Mouse (Mus musculus): ENCODE measurements around the gene Oaz3. TPM values are rescaled to one million over a fixed set of nuclear protein-coding genes. Genes with fewer than 3 reads are reported as not detected.

The Oaz3 gene
- 0.38 and 0.42 TPM in 2 replicates for polyA plus RNA-seq (2015; fragmentation: Nextera tagmentation; extraction: Ambion mirVana)

DNA sequence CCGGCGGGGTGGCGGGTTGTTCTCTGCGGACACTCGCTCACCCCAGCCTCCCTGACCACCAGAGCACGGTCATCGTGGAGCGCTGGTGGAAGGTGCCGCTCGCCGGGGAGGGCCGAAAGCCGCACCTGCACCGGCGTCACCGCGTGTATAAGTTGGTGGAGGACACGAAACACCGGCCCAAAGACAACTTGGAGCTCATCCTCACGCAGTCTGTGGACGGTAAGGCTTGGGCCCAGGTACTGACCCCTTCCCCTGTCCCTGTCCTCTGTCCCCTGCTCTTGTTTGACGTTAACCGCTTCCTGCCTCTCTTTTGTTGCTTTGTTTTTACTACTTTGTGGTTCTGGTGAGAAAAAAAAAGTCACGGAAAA, at the start of gene Oaz3:
Gene Oaz3 (minus strand): TSS at position 319 of the 368 bp plus-strand sequence.
- peak within 1 kb of the TSS; percentile 80 for H3K4me2 ChIP-seq
- no peaks in the 10 kb centered on the region for H3K9me3 ChIP-seq
- peak within 1 kb of the TSS; percentile 57; the same call in 1 of the 2 replicates for H3K27ac ChIP-seq
- peaks cover 38% of the 10 kb centered on the region for H3K36me3 ChIP-seq
- peaks cover 6% of the 10 kb centered on the region; the same call in 1 of the 2 replicates for H3K27me3 ChIP-seq
- 0 out of 2 replicates have a peak, but pooled peaks have one; percentile 31 for ATAC-seq (ENCODE audit: insufficient number of reproducible peaks, low FRiP score, low TSS enrichment, low read depth)
- peak within 1 kb of the TSS; percentile 96 for H3K4me3 ChIP-seq
- H3K9ac ChIP-seq, result peak within 1 kb of the TSS; percentile 91
- H3K4me1 ChIP-seq, result peaks cover 12% of the 10 kb centered on the region
- WGBS, result under 1% methylated on average over 24 of the region's 24 CpGs

DNA sequence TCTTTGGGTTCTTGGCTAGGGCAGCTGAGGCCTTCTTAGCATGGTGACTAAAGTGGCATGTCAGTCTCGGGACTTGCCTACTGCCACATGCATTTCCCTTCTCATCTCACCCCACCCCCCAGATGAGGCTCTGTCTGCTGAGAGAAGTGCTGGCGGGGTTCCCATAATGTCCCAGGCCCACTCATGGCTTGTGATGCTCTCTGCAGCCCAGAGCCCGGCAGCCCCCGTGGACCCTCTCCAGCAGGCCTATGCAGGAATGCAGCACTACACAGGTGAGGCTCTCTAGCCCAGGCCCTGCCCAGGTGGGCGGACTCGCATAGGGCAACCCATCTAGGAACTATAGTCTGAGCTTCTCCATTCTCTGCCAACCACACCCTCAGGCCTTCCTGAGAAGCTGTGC, 43.9 kb upstream of the Oaz3 start:
- H3K4me2 ChIP-seq, result no peak overlapping the region
- no peak for ATAC-seq (ENCODE audit: insufficient number of reproducible peaks, low FRiP score, low TSS enrichment, low read depth)
- H3K27ac ChIP-seq, result no peak overlapping the region
- H3K9ac ChIP-seq, result no peak overlapping the region
- H3K4me1 ChIP-seq, result 0 out of 2 replicates have a peak, but pooled peaks cover 10% of the 10 kb centered on the region
- H3K27me3 ChIP-seq, result 0 out of 2 replicates have a peak, but pooled peaks cover under 1% of the 10 kb centered on the region
- WGBS, result 70% methylated on average over 6 of the region's 6 CpGs
- H3K4me3 ChIP-seq, result no peak overlapping the region
- 0 out of 2 replicates have a peak, but pooled peaks cover 7% of the 10 kb centered on the region for H3K36me3 ChIP-seq
- no peaks in the 10 kb centered on the region for H3K9me3 ChIP-seq

DNA sequence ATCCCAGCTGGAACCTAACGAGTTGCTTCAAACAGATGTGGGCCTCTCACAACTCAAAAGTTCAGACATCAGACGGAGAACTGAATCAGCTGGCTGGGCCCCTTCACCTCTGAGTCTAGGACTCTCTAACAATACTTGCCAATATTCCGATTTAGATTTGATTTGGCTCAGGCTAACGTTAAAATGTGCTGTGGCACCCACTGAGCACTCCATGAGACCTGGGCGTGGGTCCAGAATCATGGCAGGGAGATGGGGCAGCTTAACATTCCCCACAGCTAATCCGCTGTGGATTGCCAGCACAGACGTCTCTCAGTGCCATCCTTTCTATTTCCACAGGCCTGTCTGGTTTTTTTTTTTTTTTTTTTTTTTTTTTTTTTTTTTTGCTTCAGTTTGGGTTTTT, 42.2 kb upstream of the Oaz3 start:
- Histone ChIP-seq H3K9ac (no peak overlapping the region), H3K4me1 (0 out of 2 replicates have a peak, but pooled peaks cover 10% of the 10 kb centered on the region), H3K36me3 (0 out of 2 replicates have a peak, but pooled peaks cover 3% of the 10 kb centered on the region), H3K4me3 (no peak overlapping the region), H3K27ac (no peak overlapping the region), H3K9me3 (no peaks in the 10 kb centered on the region), H3K27me3 (peaks cover 13% of the 10 kb centered on the region), H3K4me2 (no peak overlapping the region)
- WGBS, result 48% methylated on average over 7 of the region's 7 CpGs
- no peak for ATAC-seq (ENCODE audit: insufficient number of reproducible peaks, low FRiP score, low TSS enrichment, low read depth)

DNA sequence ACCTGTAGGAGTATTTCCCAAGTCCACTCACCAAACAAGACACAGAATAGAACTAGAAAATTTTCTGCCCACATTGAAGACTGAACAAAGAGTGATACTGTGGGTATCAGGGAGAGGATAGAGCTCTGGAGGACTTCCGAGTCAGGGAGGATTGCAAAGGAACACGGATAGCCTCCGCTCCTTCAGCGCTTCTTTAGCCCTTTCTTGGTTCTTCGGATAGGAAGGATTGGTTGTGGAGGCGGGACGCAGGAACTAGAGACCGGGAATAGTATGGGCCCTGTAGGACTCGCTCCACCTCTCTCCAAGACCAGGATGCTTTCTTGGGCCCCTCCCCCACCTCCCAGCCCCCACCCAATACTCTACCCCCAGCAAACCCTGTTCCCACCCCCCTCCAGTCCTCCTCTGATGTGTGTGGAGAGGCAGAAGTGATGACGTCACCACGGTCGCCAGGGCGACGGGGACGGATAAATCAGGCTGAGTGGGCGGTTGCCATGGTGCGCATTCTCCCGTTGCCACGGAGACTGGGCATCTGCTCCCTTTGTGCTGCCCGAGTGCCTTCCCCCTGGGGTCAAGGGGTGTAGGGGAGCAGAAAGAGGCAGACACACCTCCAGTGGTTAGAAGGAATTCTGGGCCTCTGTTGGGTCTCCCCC, 40.2 kb upstream of the Oaz3 start:
- Histone ChIP-seq H3K9me3 (no peaks in the 10 kb centered on the region), H3K4me1 (0 out of 2 replicates have a peak, but pooled peaks cover 12% of the 10 kb centered on the region), H3K27ac (no peak overlapping the region), H3K4me3 (no peak overlapping the region), H3K36me3 (no peaks in the 10 kb centered on the region), H3K9ac (no peak overlapping the region), H3K4me2 (no peak overlapping the region), H3K27me3 (peaks cover 33% of the 10 kb centered on the region)
- no peak for ATAC-seq (ENCODE audit: insufficient number of reproducible peaks, low FRiP score, low TSS enrichment, low read depth)
- 21% methylated on average over 20 of the region's 20 CpGs for WGBS

DNA sequence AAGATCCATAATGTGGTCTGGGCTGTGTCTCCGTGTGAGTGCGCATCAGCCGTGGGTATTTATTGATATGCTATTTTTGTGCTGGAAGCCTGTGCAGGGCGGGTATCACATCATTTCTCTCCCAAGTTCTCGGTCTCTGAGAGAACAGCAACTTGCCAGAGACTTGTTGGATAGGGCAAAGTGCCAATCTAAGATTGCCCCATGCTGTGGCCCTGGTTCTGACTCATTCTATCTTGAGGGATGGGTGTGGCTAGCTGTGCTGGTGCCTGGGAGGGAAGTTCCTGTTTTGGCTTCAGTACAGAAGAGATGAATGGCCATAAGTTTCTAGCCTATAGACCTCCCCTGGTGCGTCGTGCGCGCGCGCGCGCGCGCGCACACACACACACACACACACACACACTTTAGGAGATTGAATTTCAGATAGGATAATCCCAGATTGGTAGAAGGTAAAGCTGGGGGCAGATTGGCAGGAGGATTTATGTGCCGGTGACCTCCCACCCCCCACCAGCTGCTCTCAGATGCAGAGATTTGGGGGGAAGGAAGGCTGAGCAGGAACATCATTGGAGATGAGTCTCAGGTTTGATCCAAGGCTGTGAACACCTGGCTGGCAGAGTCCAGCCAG, 39.2 kb upstream of the Oaz3 start:
- H3K27ac ChIP-seq, result no peak overlapping the region
- H3K4me1 ChIP-seq, result 0 out of 2 replicates have a peak, but pooled peaks cover 12% of the 10 kb centered on the region
- no peaks in the 10 kb centered on the region for H3K36me3 ChIP-seq
- no peak overlapping the region for H3K9ac ChIP-seq
- 79% methylated on average over 17 of the region's 17 CpGs for WGBS
- no peaks in the 10 kb centered on the region for H3K9me3 ChIP-seq
- no peak for ATAC-seq (ENCODE audit: insufficient number of reproducible peaks, low FRiP score, low TSS enrichment, low read depth)
- no peak overlapping the region for H3K4me3 ChIP-seq
- H3K4me2 ChIP-seq, result no peak overlapping the region
- peaks cover 39% of the 10 kb centered on the region for H3K27me3 ChIP-seq

DNA sequence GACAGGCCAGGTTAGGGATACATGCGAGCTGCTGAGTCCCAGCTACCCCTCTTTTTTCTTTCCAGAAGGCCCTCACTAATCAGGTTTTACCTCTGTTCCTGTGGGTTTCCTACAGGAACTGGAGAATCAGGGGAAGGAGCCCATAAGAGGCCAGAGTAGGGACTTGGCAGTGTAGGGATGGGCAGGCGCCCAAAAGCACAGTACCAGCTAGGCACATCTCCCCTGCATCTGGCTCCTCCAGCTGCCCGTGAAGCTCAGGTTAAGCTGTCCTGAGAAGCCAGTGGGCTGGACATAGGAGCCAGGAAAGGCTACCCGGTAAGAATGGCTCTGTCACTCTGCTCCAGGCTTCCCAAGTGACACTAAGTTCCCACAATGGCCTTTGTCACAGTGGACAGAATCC, 37.7 kb upstream of the Oaz3 start:
- H3K9ac ChIP-seq, result no peak overlapping the region
- WGBS, result 70% methylated on average over 4 of the region's 4 CpGs
- no peak overlapping the region for H3K27ac ChIP-seq

DNA sequence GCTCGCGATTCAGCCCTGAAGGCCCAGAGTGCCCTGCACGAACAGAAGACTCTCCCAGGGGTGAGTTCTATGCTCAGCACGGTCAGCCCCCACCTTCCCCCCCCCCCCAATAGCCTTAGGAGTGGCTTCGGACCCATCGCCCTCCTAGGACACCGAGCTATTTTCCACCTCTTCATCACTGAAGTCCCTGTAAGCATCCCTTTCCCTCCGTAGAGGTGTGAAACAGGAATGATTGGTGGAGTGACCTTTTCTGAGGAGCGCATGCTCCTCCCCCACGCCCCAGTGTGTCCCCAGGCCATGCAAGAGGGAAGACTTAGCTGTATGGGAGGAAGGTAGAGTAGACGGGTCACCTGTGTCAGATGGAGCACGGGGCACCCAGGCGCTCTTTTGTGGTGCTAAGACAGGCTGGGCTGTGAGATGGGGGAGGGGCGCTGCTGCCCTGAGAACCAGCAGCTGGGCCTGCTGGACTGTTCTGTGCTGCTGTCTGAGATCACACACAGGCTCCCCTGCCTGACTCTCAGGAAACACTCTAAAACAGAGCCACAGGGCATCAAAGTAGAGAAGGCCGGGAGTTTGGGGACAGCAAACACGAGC, 36.7 kb upstream of the Oaz3 start, which contains the start of gene Riiad1:
Gene Riiad1 (minus strand): TSS at position 51 of the 594 bp plus-strand sequence.
- H3K4me2 ChIP-seq, result no peak within 1 kb of the TSS
- no peak for ATAC-seq (ENCODE audit: insufficient number of reproducible peaks, low FRiP score, low TSS enrichment, low read depth)
- H3K4me1 ChIP-seq, result 0 out of 2 replicates have a peak, but pooled peaks cover 3% of the 10 kb centered on the region
- no peaks in the 10 kb centered on the region for H3K36me3 ChIP-seq
- H3K27me3 ChIP-seq, result peaks cover 39% of the 10 kb centered on the region
- H3K27ac ChIP-seq, result no peak within 1 kb of the TSS
- H3K4me3 ChIP-seq, result no peak within 1 kb of the TSS
- H3K9ac ChIP-seq, result no peak within 1 kb of the TSS
- 11% methylated on average over 16 of the region's 16 CpGs for WGBS
- H3K9me3 ChIP-seq, result no peaks in the 10 kb centered on the region

More for the DNA sequence above, 37.7 kb upstream of the Oaz3 start:
- no peaks in the 10 kb centered on the region for H3K36me3 ChIP-seq
- H3K4me2 ChIP-seq, result no peak overlapping the region
- H3K9me3 ChIP-seq, result no peaks in the 10 kb centered on the region
- peaks cover 39% of the 10 kb centered on the region for H3K27me3 ChIP-seq
- H3K4me3 ChIP-seq, result no peak overlapping the region
- no peak for ATAC-seq (ENCODE audit: insufficient number of reproducible peaks, low FRiP score, low TSS enrichment, low read depth)
- 0 out of 2 replicates have a peak, but pooled peaks cover 9% of the 10 kb centered on the region for H3K4me1 ChIP-seq

DNA sequence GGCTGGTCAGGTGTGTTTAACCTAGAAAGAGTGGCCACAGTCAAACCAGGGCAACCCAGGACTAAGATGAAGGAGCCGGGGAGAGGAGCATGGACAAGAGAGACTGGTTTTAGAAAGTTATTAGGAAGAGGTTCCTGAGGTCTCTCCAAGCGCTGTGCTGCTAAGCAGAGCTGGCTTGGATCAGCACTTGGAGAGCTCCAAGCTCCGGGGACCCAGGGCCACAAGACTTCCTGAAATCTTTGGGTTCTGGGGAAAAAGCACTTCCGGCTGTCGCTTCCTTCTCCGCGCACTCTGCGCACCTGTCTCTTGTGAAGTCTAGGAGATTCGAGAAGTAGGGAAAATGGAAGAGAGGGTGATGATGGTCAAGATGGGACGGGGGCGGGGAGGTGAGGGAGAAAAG, 35.8 kb upstream of the Oaz3 start:
- Histone ChIP-seq H3K36me3 (no peaks in the 10 kb centered on the region), H3K27ac (no peak overlapping the region), H3K9me3 (no peaks in the 10 kb centered on the region), H3K27me3 (peaks cover 39% of the 10 kb centered on the region), H3K4me2 (no peak overlapping the region), H3K9ac (no peak overlapping the region), H3K4me3 (no peak overlapping the region), H3K4me1 (0 out of 2 replicates have a peak, but pooled peaks cover 2% of the 10 kb centered on the region)
- 7% methylated on average over 11 of the region's 11 CpGs for WGBS
- no peak for ATAC-seq (ENCODE audit: insufficient number of reproducible peaks, low FRiP score, low TSS enrichment, low read depth)

DNA sequence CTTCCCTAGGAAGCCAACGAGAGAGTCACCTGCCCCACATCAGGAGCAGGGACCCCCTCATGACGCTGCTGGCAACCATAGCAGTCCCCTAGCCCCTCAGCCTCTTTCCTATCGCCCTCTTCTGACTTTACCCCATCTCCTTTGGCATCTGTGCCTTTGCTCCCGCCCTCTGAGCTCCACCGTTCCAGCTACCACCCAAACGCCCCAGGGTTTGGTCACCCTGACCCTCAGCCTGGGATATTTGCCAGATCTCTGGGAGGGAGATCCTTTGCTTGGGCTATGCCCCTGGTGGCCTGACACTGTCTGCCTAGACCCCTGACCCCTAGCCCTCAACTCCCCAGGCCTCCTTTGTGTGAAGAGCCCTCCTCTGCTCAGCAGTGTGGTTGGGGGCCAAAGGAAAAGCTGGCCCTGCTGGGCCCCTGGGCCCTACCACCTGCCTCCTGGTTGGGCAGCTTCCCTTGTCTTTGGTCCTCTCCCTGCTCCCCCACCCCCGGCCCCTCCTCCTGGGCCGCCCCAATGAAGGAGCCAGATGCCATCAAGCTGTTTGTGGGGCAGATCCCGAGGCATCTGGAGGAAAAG, 35.0 kb upstream of the Oaz3 start:
- WGBS, result 6% methylated on average over 9 of the region's 9 CpGs
- H3K36me3 ChIP-seq, result no peaks in the 10 kb centered on the region
- H3K9ac ChIP-seq, result no peak overlapping the region
- H3K4me2 ChIP-seq, result no peak overlapping the region
- H3K4me3 ChIP-seq, result no peak overlapping the region
- peaks cover 39% of the 10 kb centered on the region for H3K27me3 ChIP-seq
- 0 out of 2 replicates have a peak, but pooled peaks cover 2% of the 10 kb centered on the region for H3K4me1 ChIP-seq
- no peak overlapping the region for H3K27ac ChIP-seq
- H3K9me3 ChIP-seq, result no peaks in the 10 kb centered on the region
- no peak for ATAC-seq (ENCODE audit: insufficient number of reproducible peaks, low FRiP score, low TSS enrichment, low read depth)

DNA sequence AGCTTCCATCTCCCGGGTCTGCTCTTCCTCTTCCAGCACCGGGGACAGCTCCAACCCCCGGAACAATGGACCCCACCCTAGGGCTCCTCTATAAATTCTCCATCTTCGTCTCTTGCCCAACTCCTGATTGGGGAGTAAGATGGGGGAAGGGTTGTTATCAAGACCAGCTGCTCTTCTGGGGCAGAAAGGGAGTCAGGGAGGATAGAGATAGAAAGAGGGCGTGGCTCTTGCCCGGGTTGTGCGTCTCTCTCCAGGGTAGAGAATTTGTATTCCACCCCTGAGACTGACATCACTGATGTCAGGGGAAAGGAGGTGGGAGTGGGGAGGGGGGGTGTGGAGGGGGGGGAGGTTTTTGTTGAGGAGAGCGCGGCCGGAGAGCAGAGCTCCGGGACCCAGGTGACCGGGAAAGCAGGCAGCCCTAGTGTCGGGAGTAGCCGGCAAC, 34.3 kb upstream of the Oaz3 start, which contains the start of gene Celf3:
Gene Celf3 (plus strand): TSS at position 315 of the 442 bp plus-strand sequence.
- 2% methylated on average over 13 of the region's 14 CpGs for WGBS
- H3K27ac ChIP-seq, result no peak within 1 kb of the TSS
- no peaks in the 10 kb centered on the region for H3K9me3 ChIP-seq
- ATAC-seq (ENCODE audit: insufficient number of reproducible peaks, low FRiP score, low TSS enrichment, low read depth), result no peak
- H3K36me3 ChIP-seq, result no peaks in the 10 kb centered on the region
- H3K4me3 ChIP-seq, result no peak within 1 kb of the TSS
- H3K4me1 ChIP-seq, result peaks cover 3% of the 10 kb centered on the region; the same call in 1 of the 2 replicates
- H3K27me3 ChIP-seq, result peaks cover 39% of the 10 kb centered on the region
- no peak within 1 kb of the TSS for H3K4me2 ChIP-seq
- H3K9ac ChIP-seq, result no peak within 1 kb of the TSS

DNA sequence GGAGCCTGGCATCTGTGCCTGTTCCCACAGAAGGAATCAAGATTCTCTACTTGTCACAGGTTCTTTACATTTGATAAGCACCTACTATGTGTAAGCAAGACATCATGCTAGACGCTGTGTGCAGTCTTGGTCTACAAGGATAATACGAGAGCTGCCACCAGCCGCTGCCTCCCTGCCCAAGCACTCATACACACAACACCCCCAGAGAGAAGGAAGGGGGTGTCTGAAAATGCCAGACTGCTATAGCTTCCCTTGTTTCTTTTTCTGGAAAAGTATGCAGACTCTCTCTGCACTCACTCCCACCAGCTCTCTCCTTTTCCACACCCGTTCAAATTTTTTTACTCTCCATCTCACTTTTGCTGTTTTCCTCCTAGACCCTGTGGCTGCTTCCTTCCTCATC, 33.7 kb upstream of the Oaz3 start:
- Histone ChIP-seq H3K27me3 (peaks cover 36% of the 10 kb centered on the region), H3K4me2 (no peak overlapping the region), H3K36me3 (no peaks in the 10 kb centered on the region), H3K27ac (no peak overlapping the region), H3K9me3 (no peaks in the 10 kb centered on the region), H3K4me1 (peaks cover 8% of the 10 kb centered on the region), H3K9ac (no peak overlapping the region), H3K4me3 (no peak overlapping the region)
- 50% methylated on average over 4 of the region's 4 CpGs for WGBS
- no peak for ATAC-seq (ENCODE audit: insufficient number of reproducible peaks, low FRiP score, low TSS enrichment, low read depth)

Data from limb, embryonic 15.5 days (tissue).